Mouse (Mus musculus) thymus, postnatal 0 days (tissue): ENCODE data around the gene Slc45a2. TPM values are rescaled to one million over a fixed set of nuclear protein-coding genes. Genes with fewer than 3 reads are reported as not detected.

Experiments used
- DNase-seq: peaks from one replicate; pipeline ENCODE4 v3.0.0-alpha.2; 2015; ENCODE audit warnings: low spot score
- polyA plus RNA-seq: library from polyadenylated mRNA; unstranded; fragments of >200 nt; fragmentation: Nextera tagmentation; extraction: Ambion mirVana; gene quantifications from 2 replicates; pipeline ENCODE4 v1.2.1, GENCODE M21; 2015

The Slc45a2 gene
- polyA plus RNA-seq, 1 experiment from 2014 or later, result 0.05 TPM

GRCm38 (mm10) chr15:11065528-11066171 lies 65.1 kb downstream of the Slc45a2 start:
- DNase-seq, result no peak

GRCm38 (mm10) chr15:11066299-11066698 lies 65.8 kb downstream of the Slc45a2 start:
- no peak for DNase-seq

DNA sequence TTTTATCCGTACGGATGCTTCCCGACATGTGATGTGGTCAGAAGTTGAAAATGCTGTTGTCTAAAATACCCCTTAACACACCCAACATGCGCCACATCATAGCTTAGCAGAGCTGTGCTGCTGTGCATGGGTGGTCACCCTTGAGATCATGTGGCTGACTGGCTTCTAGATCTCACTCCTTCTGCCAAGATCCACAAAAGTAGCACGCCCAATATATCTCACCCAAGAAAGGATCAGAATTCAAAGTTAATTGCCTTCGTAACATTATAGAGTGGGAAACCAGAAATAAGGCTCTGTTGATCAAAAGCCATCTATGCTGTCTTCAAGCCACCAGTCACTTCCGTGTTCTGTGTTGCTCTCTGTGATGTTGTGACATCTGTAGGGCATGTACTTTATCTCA lies 67.4 kb downstream of the Slc45a2 start:
- no peak for DNase-seq

- DNase-seq, result no peak
Measured at GRCm38 (mm10) chr15:11075726-11076361, 75.3 kb downstream of the Slc45a2 start.

Other genes starting within 250 kb of the Slc45a2 start
- 2.2 and 2.8 TPM in 2 replicates for gene C1qtnf3, start 48.4 kb upstream of the Slc45a2 start, polyA plus RNA-seq
- 8.1 and 8.8 TPM in 2 replicates for gene Amacr, start 19.0 kb upstream of the Slc45a2 start, polyA plus RNA-seq
- gene Rxfp3, start 37.3 kb downstream of the Slc45a2 start, polyA plus RNA-seq, result 0.03 and 0.04 TPM in 2 replicates
- 0.39 and 0.48 TPM in 2 replicates for gene Adamts12, start 64.1 kb downstream of the Slc45a2 start, polyA plus RNA-seq